Mouse (Mus musculus) CD4-positive, CD25-positive, alpha-beta regulatory T cell, adult 2 months (primary cell): ENCODE results near the gene Msgn1.

ENCODE experiments used
- DNase-seq: peaks from one replicate; pipeline ENCODE4 v3.0.0-alpha.2; 2012; ENCODE audit warnings: low read depth, low spot score

The Msgn1 gene

GRCm38 (mm10) chr12:11198551-11198950 lies 10.2 kb downstream of the Msgn1 start:
- no peak for DNase-seq

- DNase-seq = peak; percentile 45
Measured at GRCm38 (mm10) chr12:11198026-11198425, 10.7 kb downstream of the Msgn1 start.

GRCm38 (mm10) chr12:11196830-11197229 lies 11.9 kb downstream of the Msgn1 start:
- peak; percentile 31 for DNase-seq

GRCm38 (mm10) chr12:11196142-11196597 lies 12.6 kb downstream of the Msgn1 start:
- DNase-seq = peak; percentile 87

GRCm38 (mm10) chr12:11195031-11195430 lies 13.7 kb downstream of the Msgn1 start:
- no peak for DNase-seq

- peak; percentile 84 for DNase-seq
Measured at GRCm38 (mm10) chr12:11178486-11179154, 30.2 kb downstream of the Msgn1 start.

- DNase-seq = no peak
Measured at GRCm38 (mm10) chr12:11177408-11178394, 31.1 kb downstream of the Msgn1 start.

- DNase-seq = no peak
Measured at GRCm38 (mm10) chr12:11158670-11159069, 50.1 kb downstream of the Msgn1 start.
